Mouse (Mus musculus): Measurements from ENCODE around the gene Trim15. TPM values are rescaled to one million over a fixed set of nuclear protein-coding genes. Genes with fewer than 3 reads are reported as not detected.
A peak's percentile ranks its signal among the peaks of the same experiment; 100 is the strongest.
"Not testable (repeated sequence)": the region's sequence is repeated elsewhere in the genome, so short reads cannot be mapped to it uniquely, and the experiment has no call there.

Gene Trim15
- polyA plus RNA-seq, 1 experiment from 2014 or later, result 0.82 TPM

GRCm38 (mm10) chr17:36896583-36896982 is 29.6 kb upstream of the Trim15 start:
- WGBS, result 94% methylated on average over 1 of the region's 1 CpGs

DNA sequence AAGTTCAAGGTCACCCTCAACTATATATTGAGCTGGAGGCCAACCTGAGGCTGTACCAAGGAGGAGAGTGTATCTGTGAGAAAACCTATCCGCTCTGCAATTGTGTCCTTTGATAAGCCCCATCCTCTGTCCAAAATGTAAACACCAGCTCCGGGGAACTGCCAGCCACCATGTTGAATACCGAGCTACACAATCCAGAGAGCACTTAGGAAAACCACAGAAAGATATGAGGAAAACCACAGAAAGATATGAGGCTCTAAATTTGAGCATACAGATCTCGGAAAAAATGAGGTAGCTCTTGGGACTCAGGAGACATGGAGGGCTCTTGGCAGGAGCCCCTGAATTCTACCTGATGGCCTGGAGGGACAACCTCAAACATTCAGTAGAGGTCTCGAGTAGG is 26.4 kb upstream of the Trim15 start:
- Histone ChIP-seq H3K27ac (replicated peaks) (no peak overlapping the region), H3K4me2 (no peak overlapping the region), H3K36me3 (no peaks in the 10 kb centered on the region), H3K4me1 (no peaks in the 10 kb centered on the region), H3K4me3 (replicated peaks) (no peak overlapping the region), H3K9ac (replicated peaks) (no peak overlapping the region), H3K27me3 (replicated peaks) (no peaks in the 10 kb centered on the region), H3K9me3 (replicated peaks) (no peaks in the 10 kb centered on the region)
- 78% methylated on average over 5 of the region's 5 CpGs for WGBS
- ATAC-seq (ENCODE audit: low FRiP score), result no peak

More at GRCm38 (mm10) chr17:36896583-36896982, 29.6 kb upstream of the Trim15 start:
- no peak for ATAC-seq (ENCODE audit: low FRiP score)
- Histone ChIP-seq H3K4me1 (no peaks in the 10 kb centered on the region), H3K4me3 (replicated peaks) (no peak overlapping the region), H3K27me3 (replicated peaks) (no peaks in the 10 kb centered on the region), H3K27ac (replicated peaks) (no peak overlapping the region), H3K9me3 (replicated peaks) (no peaks in the 10 kb centered on the region), H3K4me2 (no peak overlapping the region), H3K9ac (replicated peaks) (no peak overlapping the region), H3K36me3 (no peaks in the 10 kb centered on the region)

- no peaks in the 10 kb centered on the region for H3K4me1 ChIP-seq
- H3K4me3 ChIP-seq (replicated peaks), result no peak overlapping the region
- no peaks in the 10 kb centered on the region for H3K9me3 ChIP-seq (replicated peaks)
- 10% methylated on average over 2 of the region's 2 CpGs for WGBS
- H3K27ac ChIP-seq (replicated peaks), result no peak overlapping the region
- H3K36me3 ChIP-seq, result no peaks in the 10 kb centered on the region
- no peaks in the 10 kb centered on the region for H3K27me3 ChIP-seq (replicated peaks)
- peak; percentile 65 for ATAC-seq (ENCODE audit: low FRiP score)
- H3K9ac ChIP-seq (replicated peaks), result no peak overlapping the region
- H3K4me2 ChIP-seq, result no peak overlapping the region
Measured at GRCm38 (mm10) chr17:36892362-36892761, 25.4 kb upstream of the Trim15 start.

DNA sequence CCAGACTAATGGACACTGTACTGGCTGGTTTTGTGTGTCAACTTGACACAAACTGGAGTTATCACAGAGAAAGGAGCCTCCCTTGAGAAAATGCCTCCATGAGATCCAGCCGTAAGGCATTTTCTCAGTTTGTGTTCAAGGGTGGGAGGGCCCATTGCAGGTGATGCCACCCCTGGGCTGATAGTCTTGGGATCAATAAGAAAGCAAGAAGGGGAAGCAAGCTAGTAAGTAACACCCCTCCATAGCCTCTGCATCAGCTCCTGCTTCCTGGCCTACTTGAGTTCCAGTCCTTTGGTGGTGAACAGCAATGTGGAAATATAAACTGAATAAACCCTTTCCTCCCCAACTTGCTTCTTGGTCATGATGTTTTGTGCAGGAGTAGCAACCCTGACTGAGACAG is 24.5 kb upstream of the Trim15 start:
- not testable (repeated sequence) for H3K9me3 ChIP-seq (replicated peaks); H3K4me3 ChIP-seq (replicated peaks); H3K9ac ChIP-seq (replicated peaks); H3K27ac ChIP-seq (replicated peaks); H3K27me3 ChIP-seq (replicated peaks); H3K4me1 ChIP-seq; H3K36me3 ChIP-seq; ATAC-seq (ENCODE audit: low FRiP score); H3K4me2 ChIP-seq
- 94% methylated on average over 1 of the region's 1 CpGs for WGBS

DNA sequence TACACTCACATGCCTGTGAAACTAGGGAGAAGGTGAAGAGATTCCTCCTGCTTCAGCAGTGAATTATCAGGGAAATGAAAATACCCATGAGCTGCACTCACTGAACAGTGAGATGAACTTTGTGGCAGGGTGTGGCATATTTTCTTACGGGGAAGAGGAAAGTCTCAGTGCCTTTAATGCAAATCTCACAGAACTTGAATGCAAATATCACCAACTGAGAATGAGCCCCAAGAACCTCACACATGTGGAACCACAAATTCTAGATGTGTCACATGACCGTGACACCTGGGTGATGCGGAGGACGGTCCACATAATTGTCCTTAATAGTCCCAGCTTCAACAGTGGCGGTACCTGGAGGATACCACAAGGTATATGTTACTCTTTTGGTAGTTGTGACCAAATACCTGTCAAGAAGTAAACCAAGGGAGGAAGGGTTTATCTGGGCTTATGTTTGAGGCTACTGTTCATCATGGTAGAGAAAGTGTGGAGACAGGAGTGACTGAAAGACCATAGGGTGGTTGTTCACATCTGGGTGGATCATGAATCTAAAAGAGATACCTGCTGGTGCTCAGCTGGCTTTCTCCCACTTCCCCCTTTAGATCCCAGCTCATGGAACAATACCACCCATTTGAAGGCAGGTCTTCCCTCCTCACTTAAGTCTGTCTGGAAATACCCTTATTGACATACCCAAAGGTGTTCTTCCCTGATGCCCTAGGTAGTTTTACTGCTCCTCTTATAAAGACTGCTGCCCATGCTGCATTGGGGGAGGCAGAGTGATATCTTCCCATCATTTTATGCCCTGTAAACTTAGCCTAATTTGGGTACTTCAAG is 23.3 kb upstream of the Trim15 start, which contains the start of gene Trim40:
Trim40 (minus strand) TSS at position 51 of the 831 bp plus-strand sequence.
- ATAC-seq (ENCODE audit: low FRiP score), result no peak
- 91% methylated on average over 5 of the region's 5 CpGs for WGBS
- Histone ChIP-seq H3K27me3 (replicated peaks) (no peaks in the 10 kb centered on the region), H3K9ac (replicated peaks) (no peak within 1 kb of the TSS), H3K27ac (replicated peaks) (no peak within 1 kb of the TSS), H3K4me3 (replicated peaks) (no peak within 1 kb of the TSS), H3K36me3 (no peaks in the 10 kb centered on the region), H3K9me3 (replicated peaks) (no peaks in the 10 kb centered on the region), H3K4me2 (no peak within 1 kb of the TSS), H3K4me1 (no peaks in the 10 kb centered on the region)

GRCm38 (mm10) chr17:36885132-36885790 is 18.3 kb upstream of the Trim15 start:
- Histone ChIP-seq H3K9ac (replicated peaks) (no peak overlapping the region), H3K27me3 (replicated peaks) (no peaks in the 10 kb centered on the region), H3K36me3 (no peaks in the 10 kb centered on the region), H3K4me3 (replicated peaks) (no peak overlapping the region), H3K27ac (replicated peaks) (no peak overlapping the region), H3K4me2 (no peak overlapping the region), H3K4me1 (no peaks in the 10 kb centered on the region), H3K9me3 (replicated peaks) (no peaks in the 10 kb centered on the region)
- ATAC-seq (ENCODE audit: low FRiP score), result no peak
- 94% methylated on average over 12 of the region's 12 CpGs for WGBS

- H3K27ac ChIP-seq (replicated peaks), result no peak overlapping the region
Measured at GRCm38 (mm10) chr17:36883350-36883749, 16.3 kb upstream of the Trim15 start.

DNA sequence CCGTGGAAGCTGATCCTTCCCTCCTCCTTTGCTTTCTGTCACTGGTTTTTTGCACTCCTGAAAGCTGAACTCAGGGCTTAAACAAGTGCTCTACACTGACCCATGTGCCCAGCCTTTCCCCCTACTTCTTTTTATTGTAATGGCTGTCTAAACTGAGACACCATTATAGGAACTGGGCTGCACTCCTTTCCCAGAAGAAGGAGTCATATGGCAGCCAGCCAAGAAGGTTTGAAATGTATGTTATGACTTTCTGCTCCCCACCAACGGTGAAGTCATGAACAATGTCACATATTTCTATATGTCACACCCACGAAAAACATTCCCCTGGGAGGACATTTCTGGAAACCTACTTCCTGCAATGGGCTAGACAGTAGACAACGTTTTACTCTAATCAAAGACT is 7.6 kb upstream of the Trim15 start:
- Histone ChIP-seq H3K9ac (replicated peaks) (no peak overlapping the region), H3K4me3 (replicated peaks) (no peak overlapping the region), H3K9me3 (replicated peaks) (no peaks in the 10 kb centered on the region), H3K27me3 (replicated peaks) (no peaks in the 10 kb centered on the region), H3K4me1 (no peaks in the 10 kb centered on the region), H3K36me3 (no peaks in the 10 kb centered on the region), H3K27ac (replicated peaks) (no peak overlapping the region), H3K4me2 (no peak overlapping the region)
- WGBS, result 69% methylated on average over 4 of the region's 4 CpGs
- ATAC-seq (ENCODE audit: low FRiP score), result no peak

More at GRCm38 (mm10) chr17:36883350-36883749, 16.3 kb upstream of the Trim15 start:
- no peaks in the 10 kb centered on the region for H3K4me1 ChIP-seq
- ATAC-seq (ENCODE audit: low FRiP score), result no peak
- no peaks in the 10 kb centered on the region for H3K9me3 ChIP-seq (replicated peaks)
- 82% methylated on average over 2 of the region's 2 CpGs for WGBS
- no peak overlapping the region for H3K4me2 ChIP-seq
- no peak overlapping the region for H3K9ac ChIP-seq (replicated peaks)
- no peaks in the 10 kb centered on the region for H3K27me3 ChIP-seq (replicated peaks)
- no peaks in the 10 kb centered on the region for H3K36me3 ChIP-seq
- H3K4me3 ChIP-seq (replicated peaks), result no peak overlapping the region

DNA sequence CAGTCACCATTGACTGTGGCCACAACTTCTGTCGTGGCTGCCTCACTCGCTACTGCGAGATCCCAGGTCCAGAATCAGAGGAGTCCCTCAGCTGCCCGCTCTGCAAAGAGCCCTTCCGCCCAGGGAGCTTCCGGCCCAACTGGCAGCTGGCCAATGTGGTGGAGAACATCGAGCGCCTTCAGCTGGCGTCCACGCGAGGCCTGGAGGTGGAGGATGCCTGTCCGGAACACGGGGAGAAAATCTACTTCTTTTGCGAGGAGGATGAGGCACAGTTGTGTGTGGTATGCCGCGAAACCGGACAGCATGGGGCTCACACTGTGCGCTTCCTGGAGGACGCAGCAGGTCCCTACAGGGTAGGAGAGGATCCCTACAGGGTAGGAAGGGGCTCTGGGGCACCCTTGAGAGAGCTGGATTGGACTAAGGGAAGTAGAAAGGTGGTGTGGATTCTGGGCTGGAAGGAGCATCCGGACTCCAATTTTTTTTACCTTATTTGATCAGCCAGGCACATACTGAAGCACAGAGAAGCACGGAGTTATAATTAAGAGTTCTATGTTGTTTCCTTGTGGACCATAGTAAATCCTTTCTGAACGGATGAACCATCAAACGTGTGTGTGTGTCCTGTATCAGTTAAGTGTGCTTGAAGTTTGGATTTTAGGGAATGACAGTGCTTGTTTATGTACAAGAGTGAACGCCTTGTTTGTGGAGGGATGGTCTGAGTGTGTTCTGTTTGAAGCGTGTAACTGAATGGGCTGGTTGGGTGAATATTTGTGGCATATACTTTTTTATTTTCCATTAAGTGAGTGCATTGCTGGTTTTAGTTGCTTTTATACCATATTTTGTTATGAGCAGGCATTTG is 3.2 kb upstream of the Trim15 start:
- WGBS, result 82% methylated on average over 25 of the region's 25 CpGs
- no peak for ATAC-seq (ENCODE audit: low FRiP score)
- H3K9me3 ChIP-seq (replicated peaks), result no peaks in the 10 kb centered on the region
- no peak overlapping the region for H3K4me2 ChIP-seq
- no peak overlapping the region for H3K9ac ChIP-seq (replicated peaks)
- H3K27ac ChIP-seq (replicated peaks), result no peak overlapping the region
- H3K27me3 ChIP-seq (replicated peaks), result peaks cover 8% of the 10 kb centered on the region
- no peak overlapping the region for H3K4me3 ChIP-seq (replicated peaks)
- H3K36me3 ChIP-seq, result no peaks in the 10 kb centered on the region
- peaks cover 9% of the 10 kb centered on the region for H3K4me1 ChIP-seq

GRCm38 (mm10) chr17:36869284-36869954 is 2.4 kb upstream of the Trim15 start, which contains the start of gene Trim10:
TSS of gene Trim10 (plus strand) at chr17:36869574.
- H3K9me3 ChIP-seq (replicated peaks), result no peaks in the 10 kb centered on the region
- H3K36me3 ChIP-seq, result no peaks in the 10 kb centered on the region
- peaks cover 9% of the 10 kb centered on the region for H3K4me1 ChIP-seq
- no peak for ATAC-seq (ENCODE audit: low FRiP score)
- H3K9ac ChIP-seq (replicated peaks), result no peak within 1 kb of the TSS
- H3K27me3 ChIP-seq (replicated peaks), result peaks cover 8% of the 10 kb centered on the region
- H3K4me2 ChIP-seq, result no peak within 1 kb of the TSS
- WGBS, result 78% methylated on average over 4 of the region's 4 CpGs
- H3K4me3 ChIP-seq (replicated peaks), result no peak within 1 kb of the TSS
- no peak within 1 kb of the TSS for H3K27ac ChIP-seq (replicated peaks)

GRCm38 (mm10) chr17:36868836-36869235 is 1.8 kb upstream of the Trim15 start:
- Histone ChIP-seq H3K4me3 (replicated peaks) (no peak overlapping the region), H3K9me3 (replicated peaks) (no peaks in the 10 kb centered on the region), H3K27ac (replicated peaks) (no peak overlapping the region), H3K4me2 (no peak overlapping the region), H3K36me3 (no peaks in the 10 kb centered on the region), H3K4me1 (peaks cover 9% of the 10 kb centered on the region), H3K9ac (replicated peaks) (no peak overlapping the region), H3K27me3 (replicated peaks) (peaks cover 8% of the 10 kb centered on the region)
- ATAC-seq (ENCODE audit: low FRiP score), result no peak
- 79% methylated on average over 2 of the region's 2 CpGs for WGBS
